Mouse (Mus musculus) embryonic facial prominence, embryonic 11.5 days (tissue): ENCODE data around the gene Lmbr1l. TPM values are rescaled to one million over a fixed set of nuclear protein-coding genes. Genes with fewer than 3 reads are reported as not detected.

Experiments
- ATAC-seq: fragments of 200-750 bp; cut with Nextera tagmentation; replicated peaks from 2 replicates; pipeline ENCODE4 v1.8.0; 2017; ENCODE audit warnings: low read depth; ENCODE audit not compliant: insufficient number of reproducible peaks, low FRiP score, low TSS enrichment
- DNase-seq: peaks from one replicate; pipeline ENCODE4 v3.0.0-alpha.2; 2015; ENCODE audit warnings: low spot score
- H3K27ac ChIP-seq: fragments of 300-500 bp; sonication (generic); replicated peaks from 2 replicates; pipeline ENCODE4 v1.5.1; 2014; ENCODE audit warnings: mild to moderate bottlenecking, low read depth, low read length, control low read depth
- H3K27me3 ChIP-seq: fragments of 300-500 bp; sonication (generic); 2 replicates; pipeline ENCODE4 v1.6.1; 2014; ENCODE audit warnings: mild to moderate bottlenecking, low read length, moderate library complexity, mixed read lengths; ENCODE audit not compliant: control insufficient read depth, insufficient read depth
- H3K36me3 ChIP-seq: fragments of 300-500 bp; sonication (generic); replicated peaks from 2 replicates; pipeline ENCODE4 v1.6.1; 2014; ENCODE audit warnings: low read depth, mild to moderate bottlenecking, low read length, moderate library complexity, mixed read lengths; ENCODE audit not compliant: control insufficient read depth, insufficient read depth
- H3K4me1 ChIP-seq: fragments of 300-500 bp; sonication (generic); 2 replicates; pipeline ENCODE4 v1.6.1; 2014; ENCODE audit warnings: low read length, mixed read lengths; ENCODE audit not compliant: control insufficient read depth, insufficient read depth
- H3K4me2 ChIP-seq: fragments of 300-500 bp; sonication (generic); 2 replicates; pipeline ENCODE4 v1.6.1; 2014; ENCODE audit warnings: low read depth, mild to moderate bottlenecking, control low read depth, low read length, moderate library complexity
- H3K4me3 ChIP-seq: fragments of 300-500 bp; sonication (generic); 2 replicates; pipeline ENCODE4 v1.5.1; 2014; ENCODE audit warnings: low read depth, low read length, control low read depth
- H3K9ac ChIP-seq: fragments of 300-500 bp; sonication (generic); replicated peaks from 2 replicates; pipeline ENCODE4 v1.6.1; 2014; ENCODE audit warnings: mild to moderate bottlenecking, control low read depth, low read length
- H3K9me3 ChIP-seq: fragments of 300-500 bp; sonication (generic); replicated peaks from 2 replicates; pipeline ENCODE4 v1.6.1; 2016; ENCODE audit warnings: mild to moderate bottlenecking, low read length, inconsistent platforms, mixed read lengths; ENCODE audit not compliant: control insufficient read depth
- WGBS: fragments of 180-500 bp; shearing (Covaris S2); extraction: QIAGEN DNeasy Blood & Tissue Kit; methylation state at CpG from one replicate; pipeline ENCODE4 v1.1.7; 2014; 5-methylcytosine and 5-hydroxymethylcytosine counted together
- polyA plus RNA-seq: library from polyadenylated mRNA; unstranded; fragments of >200 nt; fragmentation: Nextera tagmentation; extraction: Ambion mirVana; gene quantifications from 2 replicates; pipeline ENCODE4 v1.2.1, GENCODE M21; 2014

The Lmbr1l gene
- polyA plus RNA-seq, 1 experiment from 2014 or later: 3.9 TPM

- no peak overlapping the region for H3K9ac ChIP-seq
- no peaks in the 10 kb centered on the region for H3K27me3 ChIP-seq
- DNase-seq (no peak), ATAC-seq (no peak)
- no peak overlapping the region for H3K4me2 ChIP-seq
- no peak overlapping the region for H3K4me3 ChIP-seq
- peaks cover 14% of the 10 kb centered on the region; the same call in 1 of the 2 replicates for H3K4me1 ChIP-seq
- no peak overlapping the region for H3K27ac ChIP-seq
- H3K9me3 ChIP-seq: no peaks in the 10 kb centered on the region
- 84% methylated on average over 5 of the region's 5 CpGs for WGBS
- peaks cover 33% of the 10 kb centered on the region for H3K36me3 ChIP-seq
Observed at GRCm38 (mm10) chr15:98866501-98866900, 51.5 kb downstream of the Lmbr1l start.

GRCm38 (mm10) chr15:98865771-98866170 is 52.3 kb downstream of the Lmbr1l start:
- no peak for ATAC-seq
- H3K27me3 ChIP-seq: no peaks in the 10 kb centered on the region
- H3K4me3 ChIP-seq: no peak overlapping the region
- DNase-seq: no peak
- H3K36me3 ChIP-seq: peaks cover 37% of the 10 kb centered on the region
- 95% methylated on average over 8 of the region's 8 CpGs for WGBS
- H3K9ac ChIP-seq: no peak overlapping the region
- H3K9me3 ChIP-seq: no peaks in the 10 kb centered on the region
- no peak overlapping the region for H3K27ac ChIP-seq
- no peak overlapping the region for H3K4me2 ChIP-seq
- peaks cover 14% of the 10 kb centered on the region; the same call in 1 of the 2 replicates for H3K4me1 ChIP-seq

- H3K27ac ChIP-seq: no peak overlapping the region
- no peaks in the 10 kb centered on the region for H3K9me3 ChIP-seq
- no peak overlapping the region for H3K4me2 ChIP-seq
- H3K36me3 ChIP-seq: peaks cover 42% of the 10 kb centered on the region
- H3K9ac ChIP-seq: no peak overlapping the region
- H3K27me3 ChIP-seq: no peaks in the 10 kb centered on the region
- no peak overlapping the region for H3K4me3 ChIP-seq
- peaks cover 14% of the 10 kb centered on the region; the same call in 1 of the 2 replicates for H3K4me1 ChIP-seq
- ATAC-seq: no peak
- DNase-seq: no peak
- 95% methylated on average over 6 of the region's 6 CpGs for WGBS
Observed at GRCm38 (mm10) chr15:98864951-98865350, 53.1 kb downstream of the Lmbr1l start.

- Histone ChIP-seq H3K27me3 (no peaks in the 10 kb centered on the region), H3K4me3 (no peak overlapping the region), H3K4me2 (no peak overlapping the region), H3K27ac (no peak overlapping the region), H3K36me3 (peaks cover 45% of the 10 kb centered on the region), H3K4me1 (peaks cover 6% of the 10 kb centered on the region; the same call in 1 of the 2 replicates), H3K9ac (no peak overlapping the region), H3K9me3 (no peaks in the 10 kb centered on the region)
- ATAC-seq (no peak), DNase-seq (no peak)
- WGBS: 91% methylated on average over 12 of the region's 12 CpGs
Observed at GRCm38 (mm10) chr15:98863451-98863958, 54.5 kb downstream of the Lmbr1l start.

GRCm38 (mm10) chr15:98861701-98862410 is 56.2 kb downstream of the Lmbr1l start:
- WGBS: 81% methylated on average over 21 of the region's 21 CpGs
- ATAC-seq: no peak

GRCm38 (mm10) chr15:98860921-98861320 is 57.1 kb downstream of the Lmbr1l start:
- no peak overlapping the region for H3K4me3 ChIP-seq
- no peak for ATAC-seq
- H3K9ac ChIP-seq: no peak overlapping the region
- H3K27ac ChIP-seq: no peak overlapping the region
- no peaks in the 10 kb centered on the region for H3K9me3 ChIP-seq
- peaks cover 60% of the 10 kb centered on the region for H3K36me3 ChIP-seq
- 95% methylated on average over 18 of the region's 18 CpGs for WGBS
- no peak overlapping the region for H3K4me2 ChIP-seq
- DNase-seq: no peak
- no peaks in the 10 kb centered on the region for H3K27me3 ChIP-seq
- no peaks in the 10 kb centered on the region for H3K4me1 ChIP-seq

More at GRCm38 (mm10) chr15:98861701-98862410, 56.2 kb downstream of the Lmbr1l start:
- no peaks in the 10 kb centered on the region for H3K4me1 ChIP-seq
- no peaks in the 10 kb centered on the region for H3K27me3 ChIP-seq
- H3K27ac ChIP-seq: no peak overlapping the region
- no peak for DNase-seq
- no peaks in the 10 kb centered on the region for H3K9me3 ChIP-seq
- H3K4me3 ChIP-seq: no peak overlapping the region
- H3K4me2 ChIP-seq: no peak overlapping the region
- H3K9ac ChIP-seq: no peak overlapping the region
- H3K36me3 ChIP-seq: peaks cover 58% of the 10 kb centered on the region

GRCm38 (mm10) chr15:98859319-98860043 is 58.5 kb downstream of the Lmbr1l start:
- DNase-seq (no peak), ATAC-seq (no peak)
- no peaks in the 10 kb centered on the region for H3K9me3 ChIP-seq
- peaks cover 61% of the 10 kb centered on the region for H3K36me3 ChIP-seq
- H3K4me3 ChIP-seq: no peak overlapping the region
- no peak overlapping the region for H3K4me2 ChIP-seq
- H3K27me3 ChIP-seq: no peaks in the 10 kb centered on the region
- no peak overlapping the region for H3K9ac ChIP-seq
- no peaks in the 10 kb centered on the region for H3K4me1 ChIP-seq
- no peak overlapping the region for H3K27ac ChIP-seq
- 81% methylated on average over 9 of the region's 9 CpGs for WGBS

GRCm38 (mm10) chr15:98854214-98854613 is 63.8 kb downstream of the Lmbr1l start:
- 94% methylated on average over 16 of the region's 16 CpGs for WGBS
- Histone ChIP-seq H3K36me3 (peaks cover 74% of the 10 kb centered on the region), H3K4me2 (no peak overlapping the region), H3K4me3 (no peak overlapping the region), H3K27ac (no peak overlapping the region), H3K9ac (no peak overlapping the region), H3K27me3 (no peaks in the 10 kb centered on the region), H3K9me3 (no peaks in the 10 kb centered on the region), H3K4me1 (no peaks in the 10 kb centered on the region)
- ATAC-seq: no peak
- no peak for DNase-seq
